Mouse (Mus musculus) MEL (cell line): ENCODE measurements around the gene Acp2. TPM values are rescaled to one million over a fixed set of nuclear protein-coding genes. Genes with fewer than 3 reads are reported as not detected.

Source experiments
- DNase-seq: peaks from one replicate; pipeline ENCODE4 v3.0.0; 2011; ENCODE audit warnings: low read depth, low spot score
- H3K27ac ChIP-seq: 2 replicates; pipeline ENCODE4 v1.5.1; 2012; ENCODE audit warnings: low read depth, mild to moderate bottlenecking, control low read depth, low read length, moderate library complexity; ENCODE audit not compliant: control insufficient read depth
- H3K27me3 ChIP-seq, 2 experiments: fragments of 150-350 bp in 1 of 2; sonication (generic) in 1 of 2; 2 replicates each; pipeline ENCODE4 v1.6.1; 2012; ENCODE audit warnings: low read length in 2 of 2, mild to moderate bottlenecking in 2 of 2, improper control_type of control experiment in 1 of 2, moderate library complexity in 1 of 2; ENCODE audit not compliant: insufficient read depth in 2 of 2, control insufficient read depth in 1 of 2
- H3K36me3 ChIP-seq, 2 experiments: 2 replicates each; pipeline ENCODE4 v1.6.1; 2012 to 2014; ENCODE audit warnings: low read length in 2 of 2, improper control_type of control experiment in 1 of 2, inconsistent platforms in 1 of 2, mild to moderate bottlenecking in 1 of 2; ENCODE audit not compliant: insufficient read depth in 2 of 2, control insufficient read depth in 1 of 2
- H3K4me1 ChIP-seq, 2 experiments: fragments of 150-350 bp in 1 of 2; sonication (generic) in 1 of 2; 2 replicates each; pipeline ENCODE4 v1.6.1; 2012; ENCODE audit warnings: low read length in 2 of 2, improper control_type of control experiment in 1 of 2, mild to moderate bottlenecking in 1 of 2; ENCODE audit not compliant: insufficient read depth in 2 of 2, control insufficient read depth in 1 of 2
- H3K4me3 ChIP-seq, 2 experiments: fragments of 150-350 bp in 1 of 2; sonication (generic) in 1 of 2; 2 replicates each; pipeline ENCODE4 v1.5.1; 2012; ENCODE audit warnings: low read depth in 2 of 2, low read length in 2 of 2, mild to moderate bottlenecking in 2 of 2, moderate library complexity in 2 of 2, control low read depth in 1 of 2, improper control_type of control experiment in 1 of 2; ENCODE audit not compliant: control insufficient read depth in 1 of 2, insufficient read depth in 1 of 2
- H3K79me2 ChIP-seq: 2 replicates; pipeline ENCODE4 v1.6.1; 2012; ENCODE audit warnings: mild to moderate bottlenecking, low read length, moderate library complexity; ENCODE audit not compliant: control insufficient read depth, poor library complexity, insufficient read depth
- H3K9ac ChIP-seq: 2 replicates; pipeline ENCODE4 v1.6.1; 2012; ENCODE audit warnings: low read depth, mild to moderate bottlenecking, control low read depth, low read length, moderate library complexity; ENCODE audit not compliant: control insufficient read depth, poor library complexity, severe bottlenecking
- H3K9me3 ChIP-seq: fragments of 150-350 bp; sonication (generic); replicated peaks from 2 replicates; pipeline ENCODE4 v1.6.1; 2012; ENCODE audit warnings: mild to moderate bottlenecking, low read length, improper control_type of control experiment, moderate library complexity; ENCODE audit not compliant: insufficient read depth
- BHLHE40 ChIP-seq: IDR thresholded peaks from 2 replicates; pipeline ENCODE4 v1.6.1; 2012; ENCODE audit warnings: low read depth, mild to moderate bottlenecking, inconsistent platforms, low read length, improper control_type of control experiment, borderline replicate concordance
- CTCF ChIP-seq, 3 experiments: IDR thresholded peaks in 2 of 3; conservative IDR thresholded peaks in 1 of 3; 2 replicates each; pipeline ENCODE4 v1.5.1; 2011 to 2012; ENCODE audit warnings: low read length in 3 of 3, low read depth in 2 of 3, mild to moderate bottlenecking in 2 of 3, improper control_type of control experiment in 1 of 3, inconsistent platforms in 1 of 3, mixed read lengths in 1 of 3, moderate library complexity in 1 of 3; ENCODE audit not compliant: control insufficient read depth in 1 of 3, insufficient read depth in 1 of 3, poor library complexity in 1 of 3, severe bottlenecking in 1 of 3
- ELF1 ChIP-seq: IDR thresholded peaks from 2 replicates; pipeline ENCODE4 v1.6.1; 2014; ENCODE audit warnings: low read depth, mild to moderate bottlenecking, inconsistent platforms, low read length, improper control_type of control experiment, moderate library complexity
- HCFC1 ChIP-seq: IDR thresholded peaks from 2 replicates; pipeline ENCODE4 v1.6.1; 2012; ENCODE audit warnings: low read depth, mild to moderate bottlenecking, inconsistent platforms, low read length, improper control_type of control experiment, moderate library complexity
- MAFK ChIP-seq: IDR thresholded peaks from 2 replicates; pipeline ENCODE4 v1.6.1; 2011; ENCODE audit warnings: low read depth, mild to moderate bottlenecking, low read length, improper control_type of control experiment, borderline replicate concordance
- MAX ChIP-seq: IDR thresholded peaks from 2 replicates; pipeline ENCODE4 v1.6.1; 2011; ENCODE audit warnings: low read length, improper control_type of control experiment
- MYB ChIP-seq: IDR thresholded peaks from 2 replicates; pipeline ENCODE4 v1.6.1; 2011; ENCODE audit warnings: mild to moderate bottlenecking, low read depth, low read length, improper control_type of control experiment
- NELFE ChIP-seq: IDR thresholded peaks from 2 replicates; pipeline ENCODE4 v1.6.1; 2011; ENCODE audit warnings: low read depth, low read length, improper control_type of control experiment
- NRF1 ChIP-seq: IDR thresholded peaks from 2 replicates; pipeline ENCODE4 v1.6.1; 2014; ENCODE audit warnings: low read depth, mild to moderate bottlenecking, inconsistent platforms, low read length, improper control_type of control experiment, moderate library complexity; ENCODE audit not compliant: poor library complexity, insufficient read depth, severe bottlenecking
- POLR2AphosphoS5 ChIP-seq: IDR thresholded peaks from 2 replicates; pipeline ENCODE4 v1.6.1; 2012; ENCODE audit warnings: low read depth, borderline replicate concordance, mild to moderate bottlenecking, inconsistent platforms, low read length, moderate library complexity, mixed read lengths
- SMC3 ChIP-seq: IDR thresholded peaks from 2 replicates; pipeline ENCODE4 v1.6.1; 2011; ENCODE audit warnings: low read depth, low read length, improper control_type of control experiment
- TBP ChIP-seq: IDR thresholded peaks from 2 replicates; pipeline ENCODE4 v1.8.0; 2011; ENCODE audit warnings: low read depth, low read length, improper control_type of control experiment
- TCF12 ChIP-seq: IDR thresholded peaks from 2 replicates; pipeline ENCODE4 v1.6.1; 2014; ENCODE audit warnings: low read depth, mild to moderate bottlenecking, inconsistent platforms, low read length, improper control_type of control experiment, moderate library complexity
- UBTF ChIP-seq: IDR thresholded peaks from 2 replicates; pipeline ENCODE4 v1.6.1; 2012; ENCODE audit warnings: low read depth, mild to moderate bottlenecking, inconsistent platforms, low read length, improper control_type of control experiment, moderate library complexity, borderline replicate concordance; ENCODE audit not compliant: insufficient read depth
- USF1 ChIP-seq: IDR thresholded peaks from 2 replicates; pipeline ENCODE4 v1.6.1; 2014; ENCODE audit warnings: low read depth, mild to moderate bottlenecking, inconsistent platforms, low read length, improper control_type of control experiment, moderate library complexity
- USF2 ChIP-seq, 2 experiments: IDR thresholded peaks; 2 replicates each; pipeline ENCODE4 v1.6.1; 2011 to 2012; ENCODE audit warnings: improper control_type of control experiment in 2 of 2, low read length in 2 of 2, borderline replicate concordance in 1 of 2, inconsistent platforms in 1 of 2, low read depth in 1 of 2, mild to moderate bottlenecking in 1 of 2; ENCODE audit not compliant: insufficient read depth in 1 of 2
- ZC3H11A ChIP-seq: IDR thresholded peaks from 2 replicates; pipeline ENCODE4 v1.6.1; 2012; ENCODE audit warnings: low read depth, mild to moderate bottlenecking, inconsistent platforms, low read length, improper control_type of control experiment
- ZKSCAN1 ChIP-seq: IDR thresholded peaks from 2 replicates; pipeline ENCODE4 v1.6.1; 2012; ENCODE audit warnings: low read depth, mild to moderate bottlenecking, inconsistent platforms, low read length, improper control_type of control experiment, moderate library complexity
- ZMIZ1 ChIP-seq: IDR thresholded peaks from 2 replicates; pipeline ENCODE4 v1.6.1; 2012; ENCODE audit warnings: low read depth, mild to moderate bottlenecking, inconsistent platforms, low read length, improper control_type of control experiment, moderate library complexity
- polyA plus RNA-seq, 2 experiments: library from polyadenylated mRNA; stranded (reverse) in 1 of 2; unstranded in 1 of 2; fragments of >175 nt in 1 of 2; fragments of >200 nt in 1 of 2; gene quantifications; 2 replicates each; pipeline versions ENCODE4 v1.2.1 to v1.2.4; 2012; ENCODE audit warnings: low replicate concordance in 2 of 2, low read depth in 1 of 2; ENCODE audit not compliant: insufficient read length in 2 of 2, insufficient read depth in 1 of 2, missing spikeins in 1 of 2
- total RNA-seq: library from RNA; depleted of rRNA; stranded (reverse); fragments of 300-350 nt; gene quantifications from 2 replicates; pipeline ENCODE4 v1.2.3, GENCODE M21; 2012

The Acp2 gene
- total and polyA plus RNA-seq, 3 experiments, result 7.3 to 11.3 TPM; not detected in 1

GRCm38 (mm10) chr2:91175490-91175889 lies 27.2 kb upstream of the Acp2 start:
- DNase-seq, result no peak
- TF ChIP-seq HCFC1, result no peak
- no peak for TF ChIP-seq UBTF
- peaks cover 0 to 13% of the 10 kb centered on the region in 2 experiments; a peak in 2 of 4 replicates for H3K36me3 ChIP-seq

DNA sequence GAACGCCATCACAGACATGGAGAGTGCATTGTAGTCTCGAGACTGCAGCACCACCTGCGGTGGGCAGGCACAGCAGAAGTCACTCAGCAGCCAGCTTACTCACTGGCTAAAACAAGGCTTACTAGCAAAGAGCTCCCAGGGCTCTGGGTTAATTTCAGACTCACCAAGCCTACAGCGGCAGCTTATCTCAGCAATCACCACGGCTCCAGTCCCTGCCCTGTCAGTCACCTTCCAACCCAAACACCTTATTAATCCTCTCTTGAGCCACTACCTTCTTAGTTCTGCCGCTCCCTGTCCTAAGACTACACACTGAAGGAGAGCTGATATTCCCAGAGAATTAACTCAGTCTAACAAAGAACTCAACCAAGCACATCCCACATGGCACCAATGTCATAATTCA lies 26.5 kb upstream of the Acp2 start:
- Histone ChIP-seq H3K27ac (no peak overlapping the region), H3K4me1 (no peaks in the 10 kb centered on the region), H3K27me3 (no peaks in the 10 kb centered on the region), H3K4me3 (no peak overlapping the region), H3K9ac (no peak overlapping the region), H3K79me2 (no peaks in the 10 kb centered on the region; the same call in 1 of the 2 replicates), H3K9me3 (no peaks in the 10 kb centered on the region), H3K36me3 (peaks cover 2 to 13% of the 10 kb centered on the region in 2 experiments; a peak in 2 of 4 replicates)
- TF ChIP-seq USF2 (IDR thresholded peaks at IDR 0.05; ENCODE audit: borderline replicate concordance in 1 of 2, insufficient read depth in 1 of 2, low read depth in 1 of 2, low read length in 2 of 2) (no peak), NELFE (no peak), ZMIZ1 (no peak), SMC3 (no peak), USF1 (no peak), ZKSCAN1 (no peak), ZC3H11A (no peak), BHLHE40 (no peak), MAFK (no peak)
- DNase-seq, result no peak

More at GRCm38 (mm10) chr2:91175490-91175889, 27.2 kb upstream of the Acp2 start:
- H3K4me1 ChIP-seq, result no peaks in the 10 kb centered on the region
- no peak overlapping the region for H3K27ac ChIP-seq
- no peaks in the 10 kb centered on the region for H3K9me3 ChIP-seq
- H3K4me3 ChIP-seq, result no peak overlapping the region
- H3K27me3 ChIP-seq, result no peaks in the 10 kb centered on the region
- H3K79me2 ChIP-seq, result no peaks in the 10 kb centered on the region
- no peak overlapping the region for H3K9ac ChIP-seq

DNA sequence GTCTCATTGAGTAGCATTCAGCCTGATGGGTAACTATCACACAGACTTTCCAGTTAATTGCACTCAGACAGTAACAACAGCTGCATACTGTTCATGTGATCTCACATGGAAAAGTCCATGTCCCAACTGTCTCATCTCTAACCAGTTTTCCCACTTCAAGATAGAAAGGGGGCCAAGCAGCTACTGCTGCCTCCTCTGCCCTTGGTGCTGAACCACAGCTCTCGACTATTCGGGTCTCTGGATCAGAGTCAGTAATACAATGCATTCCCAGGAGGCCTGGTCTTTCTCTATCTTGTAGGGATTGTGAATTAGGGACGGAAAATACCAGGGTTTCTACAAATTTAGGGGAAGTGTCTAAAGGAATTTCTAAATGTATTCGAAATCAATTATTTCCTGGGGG lies 22.9 kb upstream of the Acp2 start:
- TF ChIP-seq MAX (no peak), TBP (no peak), NRF1 (no peak), TCF12 (no peak), MYB (no peak), ELF1 (no peak), POLR2AphosphoS5 (no peak), NELFE (no peak), HCFC1 (no peak), CTCF (IDR thresholded peaks at IDR 0.05 in 2 of 3, conservative IDR thresholded peaks at IDR 0.05 in 1 of 3; ENCODE audit: control insufficient read depth in 1 of 3, insufficient read depth in 1 of 3, low read depth in 2 of 3, low read length in 3 of 3, poor library complexity in 1 of 3, severe bottlenecking in 1 of 3) (no peak)
- H3K4me1 ChIP-seq, result peaks cover 5 to 18% of the 10 kb centered on the region in 2 experiments
- no peak overlapping the region for H3K27ac ChIP-seq
- H3K9ac ChIP-seq, result no peak overlapping the region
- no peaks in the 10 kb centered on the region for H3K27me3 ChIP-seq
- DNase-seq, result no peak
- no peak overlapping the region for H3K4me3 ChIP-seq
- peaks cover 14% of the 10 kb centered on the region for H3K79me2 ChIP-seq
- H3K36me3 ChIP-seq, result peaks cover 7 to 11% of the 10 kb centered on the region in 2 experiments
- no peaks in the 10 kb centered on the region for H3K9me3 ChIP-seq
